Mouse (Mus musculus): ENCODE measurements at regions not wholly inside any gene's neighbourhood (a gene's known extent, or its start where the extent isn't known, plus 50 kb on each side); places are given as distances from the start of the nearest gene placed in this dataset.

DNA sequence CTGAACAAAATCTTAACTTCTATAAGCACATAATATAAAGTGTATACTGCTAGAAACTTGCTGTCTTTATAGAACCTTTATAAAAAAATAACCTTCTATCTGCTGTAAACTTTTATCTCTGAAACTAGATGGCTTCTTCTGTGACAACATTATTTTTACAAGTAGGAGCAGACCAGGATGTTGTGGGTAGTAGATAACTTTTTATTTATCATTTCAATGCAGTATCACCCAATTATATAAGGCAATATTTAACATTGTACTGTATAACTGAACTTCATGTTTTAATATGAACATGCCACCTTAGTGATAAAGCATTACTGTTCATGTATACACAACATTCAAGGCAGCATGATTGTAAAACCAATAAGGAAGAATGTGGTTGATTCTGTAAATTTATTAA, 5024.1 kb upstream of the Gm7489 start:
- intact Hi-C loops (cut with DNase I), result no loop called here

DNA sequence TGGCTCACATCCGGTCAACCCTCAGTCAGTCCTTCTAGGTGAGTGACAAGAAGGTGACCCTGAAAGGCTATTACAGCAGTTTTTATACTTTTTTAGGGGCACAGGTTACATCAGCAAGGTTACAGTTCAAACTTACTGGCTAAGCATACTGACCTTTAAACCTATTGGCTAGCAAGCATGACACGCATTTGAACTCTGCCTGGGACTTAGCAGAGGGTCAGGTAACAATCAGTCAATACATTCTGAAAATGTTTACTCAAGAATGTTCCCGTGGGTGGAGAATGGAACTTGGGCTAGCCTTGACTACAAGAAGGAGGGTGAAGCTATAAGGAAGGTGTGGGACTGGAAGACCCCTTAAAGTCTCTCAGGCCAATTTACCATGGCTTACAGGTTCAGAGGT, 4986.2 kb upstream of the Gm7489 start:
- intact Hi-C loops (cut with DNase I), result no loop called here

DNA sequence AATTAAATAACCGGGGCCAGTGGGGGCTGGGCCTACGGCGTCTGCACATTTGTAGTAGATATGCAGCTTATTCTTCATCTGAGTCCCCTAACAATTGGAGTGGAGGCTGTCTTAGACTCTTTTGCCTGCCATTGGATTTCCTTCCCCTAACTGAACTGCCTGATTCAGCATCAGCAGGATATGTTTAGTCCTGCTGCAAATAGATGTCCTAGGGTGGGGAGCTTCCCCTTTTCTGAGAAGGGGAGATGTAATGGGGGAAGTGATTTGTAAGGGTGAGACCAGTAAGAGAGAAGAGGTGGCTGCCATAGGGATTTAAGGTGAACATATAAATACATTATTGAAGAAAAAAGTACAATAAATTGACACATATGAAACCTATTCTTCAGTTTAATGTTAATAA, 4980.0 kb upstream of the Gm7489 start:
- intact Hi-C loops (cut with DNase I), result no loop called here

DNA sequence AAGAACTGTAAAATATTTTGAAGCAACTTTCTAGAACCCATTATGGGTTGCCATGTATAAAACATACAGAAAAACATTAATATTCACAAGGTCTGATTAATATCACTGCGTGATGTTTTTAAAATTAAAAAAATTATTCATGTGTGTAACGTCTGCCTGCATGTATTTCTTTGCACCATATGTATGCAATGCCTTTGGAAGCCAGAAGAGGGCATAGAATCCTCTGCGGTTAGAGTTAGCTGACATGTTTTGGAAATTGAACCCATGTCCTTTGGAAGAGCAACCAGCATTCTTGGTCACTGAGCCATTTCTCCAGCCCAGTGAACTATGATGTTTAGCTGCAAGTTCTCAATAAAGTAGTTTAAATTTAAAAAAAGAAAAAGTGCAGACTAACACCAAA, 4958.8 kb upstream of the Gm7489 start:
- intact Hi-C loops (cut with DNase I), result loop anchor here (5.0 kb wide), 1 partner anchor 341 kb away; no protein-coding TSS in a partner anchor

DNA sequence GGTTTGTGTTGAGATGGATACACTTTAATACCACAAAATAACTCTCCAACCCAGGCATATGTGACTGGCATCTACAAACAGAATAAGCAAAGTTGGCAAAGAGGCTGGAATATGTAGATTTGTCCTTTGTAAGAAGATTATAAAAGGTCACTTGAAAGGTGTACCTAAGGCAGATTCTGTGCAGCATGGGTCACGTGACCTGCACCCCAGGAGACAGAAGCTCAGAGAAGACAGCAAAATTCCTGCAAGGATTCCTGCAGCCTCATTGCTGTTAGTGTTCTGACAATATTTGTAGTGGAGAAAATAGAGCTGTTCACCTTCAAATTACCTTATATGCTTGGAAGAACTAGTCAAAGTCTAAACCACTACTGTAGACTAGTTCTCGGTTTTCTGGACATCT, 4938.6 kb upstream of the Gm7489 start:
- intact Hi-C loops (cut with DNase I), result no loop called here

DNA sequence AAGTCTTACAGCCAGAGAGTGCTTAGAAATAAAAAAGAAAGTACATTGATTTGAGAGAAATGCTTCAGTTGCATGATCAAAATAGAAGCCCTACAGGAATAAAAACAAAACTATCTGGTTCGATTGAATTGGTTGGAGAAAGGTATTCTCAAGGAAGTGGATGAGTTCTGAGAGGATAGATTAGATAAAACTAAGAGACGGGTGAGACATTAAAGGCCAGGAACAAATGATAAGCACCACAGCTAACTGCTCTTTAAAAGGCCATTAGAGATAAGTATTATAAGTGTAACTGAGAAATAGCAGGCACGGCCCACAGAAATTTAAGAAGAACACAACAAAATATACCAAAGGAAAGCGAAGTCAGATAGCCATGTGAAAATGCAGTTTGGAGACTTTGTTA, 4908.5 kb upstream of the Gm7489 start:
- intact Hi-C loops (cut with DNase I), result no loop called here

DNA sequence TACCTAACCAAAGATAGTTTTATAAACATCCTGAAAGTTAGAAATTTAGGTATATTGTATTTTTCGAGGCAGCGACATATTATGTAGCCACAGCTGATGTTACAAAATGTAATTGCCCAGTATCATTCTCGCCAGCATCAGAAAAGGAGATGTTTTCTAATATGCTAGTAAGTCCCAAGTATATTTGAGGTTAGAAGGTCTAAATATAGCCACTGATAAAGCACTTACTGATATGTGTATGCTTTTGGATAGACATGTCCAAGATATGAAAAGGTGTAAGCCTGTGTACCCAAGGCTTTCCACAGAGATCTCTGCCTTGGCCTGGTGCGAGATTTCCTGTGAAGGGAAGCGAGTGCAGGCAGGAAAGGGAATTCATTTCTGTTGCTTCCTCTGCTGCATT, 4908.1 kb upstream of the Gm7489 start:
- intact Hi-C loops (cut with DNase I), result no loop called here
